Mouse (Mus musculus) A20 (cell line): ENCODE results near the gene Gm9945.

Experiments used
- DNase-seq: peaks from one replicate; pipeline ENCODE4 v3.0.0-alpha.2; 2011; ENCODE audit warnings: low read depth, low spot score

The Gm9945 gene

GRCm38 (mm10) chr11:53479783-53480301 lies at the start of gene Gm9945, which contains the start of gene Sowaha:
TSS of gene Gm9945 (plus strand) at chr11:53480166.
TSS of gene Sowaha (minus strand) at chr11:53480274.
- DNase-seq, result no peak

GRCm38 (mm10) chr11:53430300-53430669 lies 49.7 kb upstream of the Gm9945 start:
- DNase-seq, result no peak

DNA sequence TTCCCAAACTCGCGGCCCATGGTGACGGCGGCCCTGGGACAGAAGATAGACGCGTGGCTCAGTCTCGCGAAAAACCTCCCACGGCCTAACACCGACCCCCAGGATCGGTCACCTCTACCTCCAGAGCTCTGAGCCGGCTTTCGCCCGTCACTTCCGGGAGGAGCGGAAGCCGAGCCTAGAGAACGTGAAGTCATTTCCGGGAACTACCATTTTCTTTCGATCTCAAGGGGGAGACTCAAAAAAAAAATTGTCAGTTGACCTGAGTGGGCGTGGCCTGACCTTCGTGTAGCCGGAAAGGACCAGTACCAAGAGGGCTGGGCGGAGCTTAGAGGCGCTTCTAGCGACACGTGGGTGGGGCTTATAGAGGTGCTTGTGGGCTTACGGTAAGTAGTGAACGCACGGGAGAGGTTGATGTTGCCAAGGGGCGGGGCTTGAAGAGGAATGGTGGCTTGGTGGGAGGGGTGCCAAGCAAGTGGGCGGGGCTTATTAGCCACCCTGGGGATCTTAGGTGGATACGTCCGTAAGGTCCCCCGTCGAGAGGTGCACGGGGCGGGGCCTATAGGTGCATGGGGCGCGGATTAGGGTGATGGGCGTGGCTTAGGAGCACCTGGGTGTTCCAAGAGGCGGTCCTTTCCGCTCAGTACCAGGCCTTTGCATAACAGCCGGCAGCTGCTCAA lies 49.2 kb upstream of the Gm9945 start, which contains the start of the genes Uqcrq and Gdf9:
TSS of gene Uqcrq (minus strand) at position 162 of the 677 bp plus-strand sequence.
TSS of gene Gdf9 (plus strand) at position 354 of the 677 bp plus-strand sequence.
- peak; percentile 100 for DNase-seq

DNA sequence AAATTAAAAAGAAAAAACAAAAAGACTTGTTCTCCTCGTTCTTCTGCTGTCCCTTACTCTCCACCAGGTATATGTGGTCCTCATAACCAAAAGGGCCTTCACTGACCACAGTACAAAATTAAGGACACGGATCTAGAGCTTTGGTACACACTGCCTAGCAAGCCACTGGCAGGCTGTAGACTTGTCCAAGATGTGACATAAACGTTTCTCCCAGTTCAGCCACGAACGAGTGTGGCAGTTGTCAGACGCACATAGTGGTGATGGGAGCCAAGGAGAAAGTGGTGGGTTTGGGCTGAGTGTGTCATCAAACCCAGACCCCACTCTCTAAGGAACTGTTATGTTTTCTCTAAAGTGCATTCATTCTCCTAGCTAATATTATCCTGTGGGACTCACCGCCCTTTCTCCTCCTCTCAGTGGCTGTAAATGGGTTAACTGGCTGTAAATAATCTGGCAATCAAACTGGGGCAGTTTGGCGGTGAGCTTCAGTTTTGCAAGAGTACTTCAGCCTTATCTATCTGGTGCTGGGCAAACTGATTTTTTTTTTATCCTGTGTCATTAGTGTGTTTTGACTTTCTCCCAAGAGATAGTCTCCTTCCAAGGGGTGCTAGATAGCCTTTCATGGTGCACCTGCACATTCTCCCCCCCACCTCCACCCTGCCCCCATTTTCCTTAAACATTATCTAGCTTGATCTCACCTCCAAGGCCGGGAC lies 48.5 kb upstream of the Gm9945 start:
- no peak for DNase-seq

DNA sequence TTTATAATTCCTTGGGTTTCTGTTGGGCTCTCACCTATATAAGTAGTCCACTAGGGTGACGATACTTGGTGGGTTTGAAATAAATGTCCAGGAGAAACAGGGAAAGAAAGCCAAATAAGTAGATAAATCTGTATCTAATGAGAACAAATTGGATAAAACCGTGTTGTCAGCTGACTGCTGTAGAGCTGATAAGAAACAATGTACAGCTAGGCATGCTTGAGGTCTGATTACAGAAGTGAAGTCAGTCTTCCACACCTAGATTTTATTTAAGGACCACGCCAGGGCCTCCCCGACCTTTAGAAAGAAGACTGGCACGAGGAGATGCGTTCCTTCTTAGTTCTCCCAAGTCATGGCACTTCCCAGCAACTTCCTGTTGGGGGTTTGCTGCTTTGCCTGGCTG lies 46.9 kb upstream of the Gm9945 start:
- no peak for DNase-seq

GRCm38 (mm10) chr11:53435504-53435903 lies 44.5 kb upstream of the Gm9945 start:
- no peak for DNase-seq

- DNase-seq, result no peak
These were observed 43.6 kb upstream of the Gm9945 start for GRCm38 (mm10) chr11:53436338-53436737.

DNA sequence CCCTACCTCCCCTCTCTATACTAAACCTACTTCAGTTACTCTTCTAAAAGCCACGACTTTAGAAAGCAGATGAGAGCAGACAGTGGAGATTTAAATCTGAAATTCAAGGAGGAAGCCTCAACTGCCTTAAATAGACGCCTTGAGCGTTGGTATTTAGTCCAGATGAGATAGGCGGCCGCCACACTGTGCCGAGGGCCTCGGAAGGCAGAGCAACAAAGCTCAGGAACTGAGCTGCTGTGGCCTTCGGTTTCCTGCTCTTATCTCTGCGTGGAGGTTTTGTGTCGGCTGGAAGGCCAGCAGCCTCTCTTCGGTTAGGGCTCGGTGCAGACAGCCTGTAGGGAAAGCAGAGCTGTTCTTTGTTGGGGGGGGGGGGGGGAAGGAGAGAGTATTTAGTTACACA lies 38.0 kb upstream of the Gm9945 start:
- no peak for DNase-seq

DNA sequence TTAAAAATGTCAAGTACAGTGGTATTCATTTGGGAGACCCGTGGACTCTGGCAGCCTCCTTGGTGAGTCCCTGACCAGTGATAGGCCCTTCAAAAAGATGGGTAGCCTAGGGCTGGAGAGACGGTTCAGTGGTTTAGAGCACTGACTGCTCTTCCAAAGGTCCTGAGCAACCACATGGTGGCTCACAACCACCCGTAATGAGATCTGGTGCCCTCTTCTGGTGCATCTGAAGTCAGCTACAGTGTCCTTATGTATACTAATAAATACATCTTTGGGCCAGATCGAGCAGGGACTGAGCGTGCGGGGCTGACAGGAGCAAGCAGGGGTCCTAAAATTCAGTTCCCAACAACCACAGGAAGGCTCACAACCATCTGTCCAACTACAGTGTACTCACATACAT lies 36.1 kb upstream of the Gm9945 start:
- peak; percentile 66 for DNase-seq

GRCm38 (mm10) chr11:53445562-53445961 lies 34.4 kb upstream of the Gm9945 start:
- no peak for DNase-seq

- DNase-seq, result no peak
These were observed 33.8 kb upstream of the Gm9945 start for GRCm38 (mm10) chr11:53446183-53446582.

GRCm38 (mm10) chr11:53447996-53448395 lies 32.0 kb upstream of the Gm9945 start:
- DNase-seq, result no peak

DNA sequence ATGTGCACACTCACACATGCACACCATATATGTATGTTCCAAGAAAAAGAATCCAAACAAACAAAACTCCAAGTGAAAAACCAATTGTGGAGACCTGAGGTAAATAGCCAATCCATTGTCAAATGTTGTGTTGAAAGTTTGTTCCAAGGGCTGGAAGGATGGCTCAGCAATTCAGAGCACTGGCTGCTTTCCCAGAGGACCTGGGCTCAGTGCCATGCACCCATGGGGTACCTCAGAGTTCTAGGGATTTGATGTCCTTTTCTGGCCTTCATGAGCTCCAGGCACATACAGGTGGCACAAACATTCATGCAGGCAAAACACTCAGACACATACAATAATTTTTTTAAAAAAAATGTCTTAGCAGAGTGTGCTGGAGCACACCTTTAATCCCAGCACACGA lies 31.4 kb upstream of the Gm9945 start:
- DNase-seq, result no peak

GRCm38 (mm10) chr11:53450070-53450705 lies 29.8 kb upstream of the Gm9945 start:
- DNase-seq, result no peak

DNA sequence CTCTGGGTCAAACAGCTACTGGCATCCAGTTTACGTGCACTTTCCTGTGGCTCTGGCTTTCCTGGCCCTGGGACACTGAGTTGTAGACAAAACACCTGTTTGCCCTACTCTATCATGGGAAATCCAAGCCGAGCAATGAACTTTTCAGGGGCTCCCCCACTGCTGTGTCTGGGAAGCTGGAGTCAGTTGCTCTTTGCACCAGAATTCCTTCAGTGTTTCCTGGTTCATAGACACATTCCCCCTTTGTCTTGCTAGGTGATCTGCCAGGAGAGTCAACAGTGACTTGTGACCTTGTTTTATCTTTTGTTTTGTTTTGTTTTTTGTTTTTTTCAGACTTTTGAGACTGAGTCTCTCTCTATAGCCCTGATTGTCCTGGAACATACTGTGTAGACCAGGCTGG lies 28.6 kb upstream of the Gm9945 start:
- DNase-seq, result no peak

DNA sequence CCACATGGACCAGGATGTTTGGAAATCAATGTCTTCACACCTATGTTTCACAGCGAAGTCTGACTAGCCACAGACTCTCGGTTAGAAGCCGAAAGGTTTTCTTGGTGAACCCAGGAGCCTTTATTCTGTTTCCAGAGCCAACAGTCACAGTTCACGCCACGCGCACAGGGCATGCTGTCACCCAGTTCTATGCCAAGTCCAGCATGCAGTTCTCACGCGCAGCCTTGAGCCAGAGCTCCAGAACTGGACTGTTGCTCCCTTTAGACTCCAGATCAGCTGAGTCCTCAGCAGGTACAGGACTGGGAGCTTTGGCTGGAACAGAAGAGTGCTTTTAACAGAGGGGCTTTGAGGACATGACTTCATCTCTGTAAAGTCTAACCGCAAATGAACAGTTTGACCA lies 27.6 kb upstream of the Gm9945 start:
- no peak for DNase-seq

- DNase-seq, result no peak
These were observed 26.9 kb upstream of the Gm9945 start for GRCm38 (mm10) chr11:53453031-53453430.

DNA sequence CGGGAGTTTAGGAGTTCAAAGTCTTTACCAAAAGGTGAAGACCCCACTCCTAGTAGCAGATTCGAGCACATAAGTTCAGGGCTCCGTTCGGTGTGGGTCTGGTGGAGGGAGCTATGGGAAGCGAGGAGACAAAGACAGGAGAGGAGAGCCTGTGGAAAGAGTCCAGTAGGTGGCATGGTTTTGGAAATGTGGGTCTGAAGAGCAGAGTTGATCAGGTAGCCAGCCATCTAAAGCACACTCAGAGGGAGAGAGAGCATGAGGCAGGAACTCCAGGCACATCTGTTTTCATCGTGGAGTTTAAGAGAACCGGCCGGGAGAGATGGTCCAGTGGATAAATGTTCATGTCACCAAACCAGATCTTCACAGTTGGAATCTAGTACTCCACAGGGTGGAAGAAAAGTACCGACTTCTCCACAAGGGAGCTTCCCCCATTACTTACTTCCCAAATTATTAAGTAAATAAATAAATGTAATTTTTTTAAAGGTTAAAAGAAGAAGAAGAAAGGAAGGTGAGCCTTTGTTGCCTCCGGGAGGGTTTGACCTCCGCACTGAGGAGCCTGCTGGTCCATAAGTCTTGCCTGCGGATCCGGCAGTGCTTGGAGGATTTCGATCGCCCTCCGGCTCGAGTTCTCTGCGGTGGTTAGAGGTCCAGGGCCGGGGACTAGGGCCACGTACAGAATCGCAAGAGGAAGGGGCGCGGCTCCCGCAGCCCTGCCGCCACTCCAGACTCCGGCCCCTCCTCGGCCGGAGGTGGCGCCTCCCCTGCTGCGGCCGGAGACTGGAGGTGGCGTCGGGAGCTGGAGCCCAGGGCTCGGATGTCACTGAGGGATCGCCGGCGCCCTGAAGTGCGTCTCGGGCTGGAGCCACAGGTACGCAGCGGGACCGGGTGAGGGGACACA lies 23.2 kb upstream of the Gm9945 start, which contains the start of the genes Gm10447 and Shroom1:
TSS of gene Gm10447 (minus strand) at position 637 of the 898 bp plus-strand sequence.
TSS of gene Shroom1 (plus strand) at position 732 of the 898 bp plus-strand sequence.
- DNase-seq, result no peak

- DNase-seq, result no peak
These were observed 22.5 kb upstream of the Gm9945 start for GRCm38 (mm10) chr11:53457372-53457954.

DNA sequence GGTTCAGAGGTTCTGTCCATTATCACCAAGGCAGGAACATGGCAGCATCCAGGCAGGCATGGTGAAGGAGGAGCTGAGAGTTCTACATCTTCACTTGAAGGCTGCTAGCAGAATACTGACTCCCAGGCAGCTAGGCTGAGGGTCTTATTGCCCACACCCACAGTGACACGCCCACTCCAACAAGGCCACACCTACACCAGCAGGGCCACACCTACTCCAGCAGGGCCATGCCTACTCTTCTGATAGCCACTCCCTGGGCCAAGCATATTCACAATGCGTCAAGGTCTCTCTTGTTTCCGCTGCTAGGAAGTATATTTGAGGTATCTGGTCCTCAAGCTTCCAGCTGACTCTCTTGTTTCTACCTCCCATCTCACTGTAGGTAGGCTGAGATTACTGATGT lies 21.0 kb upstream of the Gm9945 start:
- no peak for DNase-seq

- DNase-seq, result no peak
These were observed 19.8 kb upstream of the Gm9945 start for GRCm38 (mm10) chr11:53460192-53460591.
